Mouse (Mus musculus) v-Abl transformed pro-B cells (cell line): ENCODE measurements around the gene Gpr55.

ENCODE experiments used
- in situ Hi-C, 2 experiments: fragments of 400-800 bp; cut with MboI; formaldehyde crosslinking; loops; one replicate each; pipeline ENCODE4 v1.15.1; 2025; ENCODE audit not compliant: unreplicated experiment in 2 of 2

The Gpr55 gene

DNA sequence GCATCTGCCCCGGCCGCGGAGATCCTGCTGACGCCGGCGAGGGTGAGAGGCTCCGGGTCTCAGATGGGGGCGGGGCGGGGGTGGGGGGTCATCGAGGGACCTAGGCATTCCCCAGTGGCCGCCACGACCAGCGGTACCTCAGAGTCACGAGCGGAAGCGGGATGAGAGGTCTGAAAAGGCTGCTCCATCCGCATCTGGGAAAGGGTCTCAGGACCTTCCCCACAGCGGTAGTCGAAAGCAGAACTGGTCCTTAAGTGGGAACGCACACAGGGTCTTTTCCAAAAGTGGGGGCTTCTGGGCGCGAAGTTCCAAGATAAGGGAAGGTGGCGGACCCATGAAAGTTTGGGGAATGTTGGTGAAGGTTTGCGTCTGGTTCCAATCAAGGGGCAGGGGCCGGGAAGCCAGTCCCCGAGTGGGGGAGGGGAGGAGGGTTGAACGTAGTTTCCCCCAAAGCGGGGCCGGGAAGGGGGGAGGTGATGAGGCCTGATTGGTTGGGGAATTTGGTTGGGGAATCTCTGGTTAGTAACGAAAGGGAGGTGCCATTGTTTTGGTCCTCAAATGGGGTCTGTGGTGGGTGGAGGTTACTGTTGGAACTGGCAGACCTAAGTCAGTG is 66.0 kb downstream of the Gpr55 start:
- in situ Hi-C loops, result no loop called here

DNA sequence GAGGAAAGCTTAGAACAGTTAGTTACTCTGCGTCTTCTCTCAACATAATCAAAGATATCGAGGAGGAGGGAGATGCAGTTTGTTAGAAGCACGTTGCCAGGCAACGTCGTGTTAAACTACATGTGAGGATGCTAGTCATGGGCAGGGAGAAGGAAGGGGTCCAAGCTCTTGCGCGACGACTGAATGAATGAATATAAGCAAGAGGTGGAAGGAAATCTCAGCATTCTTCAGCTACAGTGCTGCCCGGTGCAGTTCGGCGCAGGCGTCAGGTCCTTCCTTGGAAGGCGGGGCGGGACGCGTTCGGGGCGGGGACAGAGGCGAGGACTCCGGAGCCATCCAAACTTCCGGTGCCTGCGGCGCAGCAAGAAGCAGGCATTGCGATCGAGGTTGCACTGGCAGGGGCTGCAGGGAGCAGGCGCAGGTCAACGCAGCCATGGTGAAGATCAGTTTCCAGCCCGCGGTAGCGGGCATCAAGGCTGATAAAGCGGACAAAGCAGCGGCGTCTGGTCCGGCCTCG is 66.5 kb downstream of the Gpr55 start, which contains the start of gene Itm2c:
TSS of gene Itm2c (plus strand) at position 51 of the 517 bp plus-strand sequence.
- in situ Hi-C loops, result no loop called here
